ENCODE assay signal across 21 mouse cellular contexts in the genomic region with DNA sequence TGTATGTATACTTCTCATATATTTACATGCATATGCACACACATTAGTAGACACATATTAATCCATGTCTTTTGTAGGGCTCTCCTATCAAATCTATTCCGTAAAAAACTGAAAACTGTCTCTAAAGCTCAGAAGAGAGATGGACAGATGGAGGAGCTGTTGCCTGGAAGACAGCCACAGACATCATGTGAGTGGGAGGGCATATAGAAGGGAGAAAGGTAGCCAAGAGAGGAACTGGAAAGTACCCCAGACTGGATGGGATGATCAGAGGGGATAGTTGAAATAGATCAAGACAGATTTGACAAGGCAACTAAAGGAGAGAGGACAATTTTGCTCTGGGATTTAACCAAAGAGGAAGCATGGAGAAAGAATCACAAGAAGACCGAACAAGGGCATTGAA.
DNase-seq lines count a peak whose midpoint lies in the region; ATAC-seq and TF ChIP-seq lines count a peak whose summit lies in the region.
"Had no signal": no experiment of that assay in that cellular context is flagged by ENCODE, and none has a peak within 500 bp of the region (broad histone marks: within the 10 kb centered on the region; RNA-seq: fewer than 3 reads in every experiment).

No protein-coding gene starts in this region.

- peaks cover 7% of the 10 kb centered on the region; the same call in 1 of the 2 replicates for H3K4me1 ChIP-seq in heart, embryonic 11.5 days (ENCODE audit: control insufficient read depth, insufficient read depth, low read length)
- H3K4me1 ChIP-seq: liver, embryonic 15.5 days; midbrain, embryonic 12.5 days had no signal

- H3K27ac ChIP-seq in left cerebral cortex, adult 2 months: no peak overlapping the region
- no peak overlapping the region for H3K27ac ChIP-seq in heart, embryonic 11.5 days (ENCODE audit: low read depth, low read length)
- H3K27ac ChIP-seq: forebrain, embryonic 15.5 days; gastrocnemius, adult 2 months; heart, embryonic 13.5 days; hindbrain, embryonic 13.5 days; limb, embryonic 15.5 days; liver, embryonic 15.5 days; midbrain, embryonic 12.5 days; neural tube, embryonic 12.5 days had no signal

- TF ChIP-seq CTCF in left cerebral cortex, adult 2 months (IDR thresholded peaks at IDR 0.05): no peak; the same call in 1 of the 2 replicates

- H3K27me3 ChIP-seq in heart, embryonic 11.5 days (ENCODE audit: control insufficient read depth, insufficient read depth, low read length): no peaks in the 10 kb centered on the region
- H3K27me3 ChIP-seq: forebrain, embryonic 15.5 days; heart, embryonic 13.5 days; hindbrain, embryonic 13.5 days; limb, embryonic 15.5 days; liver, embryonic 15.5 days; midbrain, embryonic 12.5 days; neural tube, embryonic 12.5 days had no signal

- 79% methylated on average over 2 of the region's 2 CpGs for WGBS in heart, embryonic 11.5 days (ENCODE audit: insufficient replicate concordance)

- no peaks in the 10 kb centered on the region for H3K36me3 ChIP-seq in heart, embryonic 11.5 days (ENCODE audit: control insufficient read depth, insufficient read depth, low read length)
- H3K36me3 ChIP-seq: embryonic facial prominence, embryonic 10.5 days; forebrain, embryonic 15.5 days; heart, embryonic 13.5 days; hindbrain, embryonic 13.5 days; limb, embryonic 15.5 days; liver, embryonic 15.5 days; midbrain, embryonic 12.5 days; neural tube, embryonic 12.5 days had no signal

- no peak for ATAC-seq in heart, embryonic 11.5 days (replicated peaks; ENCODE audit: insufficient number of reproducible peaks, low FRiP score, low TSS enrichment)
- ATAC-seq: forebrain, embryonic 15.5 days; inflammation-experienced regulatory T-cells, adult 6 months; lung, postnatal 0 days had no signal

- H3K4me2 ChIP-seq in heart, embryonic 11.5 days: no peak overlapping the region
- H3K4me2 ChIP-seq: forebrain, embryonic 15.5 days; heart, embryonic 13.5 days; hindbrain, embryonic 13.5 days; limb, embryonic 15.5 days; liver, embryonic 15.5 days; midbrain, embryonic 12.5 days; neural tube, embryonic 12.5 days had no signal

- intact Hi-C loops in left cerebral cortex, postnatal 14 days (cut with DNase I): no loop called here
- intact Hi-C loops in left cerebral cortex, adult 2 months (cut with DNase I): no loop called here

- no peak overlapping the region for H3K4me3 ChIP-seq in left cerebral cortex, adult 2 months
- H3K4me3 ChIP-seq in heart, embryonic 11.5 days (ENCODE audit: low read depth, low read length): no peak overlapping the region
- H3K4me3 ChIP-seq: embryonic facial prominence, embryonic 10.5 days; forebrain, embryonic 15.5 days; gastrocnemius, adult 2 months; heart, embryonic 13.5 days; hindbrain, embryonic 13.5 days; limb, embryonic 15.5 days; liver, embryonic 15.5 days; midbrain, embryonic 12.5 days; neural tube, embryonic 12.5 days had no signal

- H3K9ac ChIP-seq in heart, embryonic 11.5 days (ENCODE audit: low read depth, low read length): no peak overlapping the region
- H3K9ac ChIP-seq: forebrain, embryonic 15.5 days; heart, embryonic 13.5 days; hindbrain, embryonic 13.5 days; limb, embryonic 15.5 days; liver, embryonic 15.5 days; midbrain, embryonic 12.5 days; neural tube, embryonic 12.5 days had no signal

- peak; percentile 34 to 40 for DNase-seq in left cerebral cortex, postnatal 14 days (ENCODE audit: low spot score in 2 of 2)
- no peak for DNase-seq in left cerebral cortex, adult 2 months (ENCODE audit: extremely low spot score in 1 of 2, low spot score in 2 of 2)
- DNase-seq in frontal cortex, postnatal 36 days (ENCODE audit: low spot score in 2 of 2): peak; percentile 15 to 47
- DNase-seq in layer of hippocampus, adult 8-10 months (ENCODE audit: low spot score in 2 of 2): peak; percentile 69 to 81
- DNase-seq in right cerebral cortex, postnatal 14 days: peak; percentile 15
- no peak for DNase-seq in adrenal gland, adult 2 months
- DNase-seq: cerebellum, adult 18-20 months; gastrocnemius, adult 2 months; kidney, adult 2 months; kidney, postnatal 25 days had no signal

- H3K9me3 ChIP-seq in heart, embryonic 11.5 days (replicated peaks; ENCODE audit: control insufficient read depth, low read length): no peaks in the 10 kb centered on the region
- H3K9me3 ChIP-seq: embryonic facial prominence, embryonic 10.5 days; forebrain, embryonic 15.5 days; heart, embryonic 13.5 days; hindbrain, embryonic 13.5 days; limb, embryonic 15.5 days; liver, embryonic 15.5 days; midbrain, embryonic 12.5 days; neural tube, embryonic 12.5 days had no signal

Comparison
In these comparisons a context has a peak if more than half of its experiments do, and no peak if none do; other contexts are left out.
1. DNase-seq: peak in left cerebral cortex, postnatal 14 days (2 of 2), frontal cortex, postnatal 36 days (2 of 2), layer of hippocampus, adult 8-10 months (2 of 2) and right cerebral cortex, postnatal 14 days (single experiment); none in left cerebral cortex, adult 2 months (0 of 2) and adrenal gland, adult 2 months (single experiment).